Mouse (Mus musculus) left cerebral cortex, postnatal 14 days (tissue): ENCODE measurements around the gene Unc13a. TPM values are rescaled to one million over a fixed set of nuclear protein-coding genes. Genes with fewer than 3 reads are reported as not detected.
"Not testable (repeated sequence)": the region's sequence is repeated elsewhere in the genome, so short reads cannot be mapped to it uniquely, and the experiment has no call there.

Experiments
- DNase-seq, 2 experiments: peaks; one replicate each; pipeline ENCODE4 v3.0.0; 2021 to 2022; ENCODE audit warnings: low spot score in 2 of 2, mixed read lengths in 1 of 2
- intact Hi-C: fragments of 180-260 bp; cut with DNase I; formaldehyde crosslinking; loops from one replicate; pipeline ENCODE4 v1.15.1; 2025
- long read RNA-seq, 2 experiments: library from polyadenylated mRNA; stranded (forward); transcript quantifications; one replicate each; pipeline ENCODE4 v2.0.0; 2021
- total RNA-seq, 2 experiments: library from RNA; stranded (reverse); gene quantifications; 2 replicates each; pipeline ENCODE4 v1.2.3; 2021

Gene Unc13a
- 100 to 1,000 TPM; 299 to 337 TPM for total RNA-seq
- long read RNA-seq, experiment 1, partial matches to known transcripts, result 10 of 58 reads
- long read RNA-seq, experiment 1, other reads (novel, unspliced or antisense), result 48 of 58 reads
- long read RNA-seq, experiment 2, partial matches to known transcripts, result 13 of 69 reads
- long read RNA-seq, experiment 2, other reads (novel, unspliced or antisense), result 56 of 69 reads

DNA sequence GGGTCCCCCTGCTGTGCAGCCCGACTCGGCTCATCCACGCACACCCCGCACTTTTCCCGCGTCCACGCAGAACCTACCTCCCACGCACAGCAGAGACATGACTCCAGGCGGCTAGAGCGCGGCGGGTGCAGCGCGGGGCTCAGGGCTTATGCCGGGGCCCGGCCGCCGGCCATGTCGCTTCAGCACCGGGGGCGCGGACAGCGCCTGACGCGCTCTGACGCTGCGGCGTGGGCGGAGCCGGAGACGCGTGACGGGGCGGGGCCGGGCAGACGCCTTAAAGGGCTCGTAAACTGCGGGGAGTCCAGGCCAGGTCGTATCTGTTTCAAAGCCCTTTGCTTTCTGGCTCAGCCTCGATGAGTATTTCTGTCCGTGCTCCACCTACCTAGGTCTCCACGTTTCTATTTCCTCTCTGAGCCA is at the start of gene Unc13a:
Unc13a (minus strand) TSS at position 209 of the 417 bp plus-strand sequence.
- peak; percentile 92 to 94 for DNase-seq
- intact Hi-C loops, result loop anchor here (5.0 kb wide), 1 partner anchor 51 kb away; no protein-coding TSS in a partner anchor

DNA sequence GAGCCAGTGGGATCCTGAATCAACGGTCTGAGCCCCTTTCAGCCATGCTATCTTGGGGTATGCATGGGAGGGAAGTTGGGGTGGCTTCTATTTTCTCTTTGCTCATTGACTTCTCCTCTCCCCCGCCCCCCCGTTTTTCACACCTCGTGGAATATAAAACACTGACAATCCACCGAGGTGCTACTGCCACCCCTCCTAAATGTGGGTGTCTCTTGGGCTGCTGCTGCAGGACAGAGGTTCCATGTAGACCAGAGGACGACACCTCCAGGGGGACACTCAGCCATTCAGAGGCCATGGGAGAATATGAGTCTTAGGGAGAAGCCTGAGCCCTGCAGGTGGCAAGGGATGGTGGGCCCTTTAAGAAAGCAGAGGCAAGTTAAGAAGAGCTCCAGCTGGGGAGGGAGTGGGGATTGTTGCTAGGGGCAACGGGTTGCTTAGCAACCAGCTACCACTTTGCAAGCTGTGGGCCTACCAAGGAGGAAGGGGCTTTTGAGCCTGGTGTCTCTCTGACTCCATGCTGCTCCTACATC is 48.4 kb upstream of the Unc13a start:
- intact Hi-C loops, result loop anchor here (5.0 kb wide), 1 partner anchor 48 kb away; the partner anchor contains the start of gene Unc13a
- peak; percentile 86 to 94 for DNase-seq

GRCm38 (mm10) chr8:71719218-71719617 is 47.7 kb upstream of the Unc13a start:
- no peak for DNase-seq
- intact Hi-C loops, result no loop called here

- no peak for DNase-seq
- intact Hi-C loops, result no loop called here
Observed at GRCm38 (mm10) chr8:71718252-71718651, 46.7 kb upstream of the Unc13a start.

DNA sequence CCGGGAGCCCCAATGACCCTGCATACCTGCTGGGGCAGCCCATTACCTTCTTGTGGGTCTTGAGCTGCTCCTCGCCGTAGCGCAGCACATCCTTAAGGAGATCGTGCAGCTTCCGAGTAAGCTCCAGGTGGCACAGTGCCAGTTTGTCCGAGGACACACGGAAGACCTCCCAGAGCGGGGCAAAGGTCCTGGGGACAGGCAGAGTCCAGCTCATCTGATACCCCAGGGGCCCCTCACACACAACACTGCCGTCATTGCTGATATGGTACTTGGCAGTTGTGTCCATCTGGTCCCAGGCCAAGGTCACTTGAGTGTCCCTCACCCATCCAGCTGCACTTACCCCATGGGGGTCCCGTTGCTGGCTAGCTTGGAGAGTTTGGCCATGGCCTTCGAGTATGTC is 45.5 kb upstream of the Unc13a start:
- intact Hi-C loops, result no loop called here
- DNase-seq, result no peak

DNA sequence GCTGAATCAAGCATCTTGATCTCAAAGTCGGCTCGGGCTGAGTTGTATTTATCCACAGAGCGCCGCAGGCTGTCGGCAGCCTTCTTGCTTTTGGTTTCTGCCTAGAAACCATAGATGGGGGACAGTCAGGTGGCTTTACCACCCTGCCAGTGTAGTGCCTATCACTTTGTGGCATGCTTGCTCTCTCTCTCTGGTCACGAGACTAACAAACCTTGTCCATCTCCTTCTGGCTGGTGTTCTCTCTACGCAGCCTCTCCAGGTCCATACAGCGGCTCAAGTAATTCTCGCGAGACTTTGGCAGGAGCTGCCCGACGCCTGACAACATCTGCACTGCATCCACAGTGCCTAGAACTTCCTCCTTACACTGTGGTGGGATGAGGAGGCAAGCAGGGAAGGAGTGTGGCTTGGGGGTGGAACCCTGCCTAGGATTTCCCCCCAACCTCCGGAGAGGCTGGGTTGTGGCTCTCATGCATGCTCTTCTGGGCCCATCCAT is 45.0 kb upstream of the Unc13a start:
- intact Hi-C loops, result no loop called here
- DNase-seq, result no peak

GRCm38 (mm10) chr8:71715531-71715930 is 44.0 kb upstream of the Unc13a start:
- intact Hi-C loops, result no loop called here
- no peak for DNase-seq

- no peak for DNase-seq
- intact Hi-C loops, result no loop called here
Observed at GRCm38 (mm10) chr8:71711574-71711973, 40.0 kb upstream of the Unc13a start.

DNA sequence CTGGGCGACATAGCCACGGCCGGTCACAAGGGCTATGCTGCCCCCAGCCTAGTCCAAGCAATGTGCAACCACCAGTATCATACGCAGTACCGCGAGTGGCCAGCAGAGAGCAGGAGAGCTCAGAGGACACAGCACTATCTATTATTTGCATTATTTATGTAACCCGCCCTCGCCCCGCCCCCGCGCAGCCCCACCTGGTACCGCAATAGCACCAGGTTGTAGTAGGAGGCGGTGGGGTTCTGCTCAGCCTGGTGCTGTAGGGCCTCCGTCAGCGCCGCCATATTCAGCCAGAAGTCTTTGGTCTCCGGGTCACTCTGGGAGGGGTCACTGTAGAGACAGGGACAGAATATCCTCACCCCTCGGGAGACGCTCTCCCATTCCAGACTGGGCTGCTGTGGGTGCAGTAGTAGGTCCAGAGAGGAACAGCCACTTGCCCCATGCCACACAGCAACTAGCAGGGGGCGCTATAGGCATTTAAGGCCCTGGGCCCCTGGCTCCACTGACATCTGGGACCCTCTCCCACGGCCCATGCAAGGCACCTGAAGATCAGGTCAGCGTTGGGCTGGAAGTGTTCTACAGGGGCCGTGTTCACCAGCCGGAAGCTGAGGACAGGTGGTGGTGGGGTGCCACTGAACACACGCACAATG is 38.4 kb upstream of the Unc13a start:
- intact Hi-C loops, result no loop called here
- DNase-seq, result peak; percentile 90 to 91

DNA sequence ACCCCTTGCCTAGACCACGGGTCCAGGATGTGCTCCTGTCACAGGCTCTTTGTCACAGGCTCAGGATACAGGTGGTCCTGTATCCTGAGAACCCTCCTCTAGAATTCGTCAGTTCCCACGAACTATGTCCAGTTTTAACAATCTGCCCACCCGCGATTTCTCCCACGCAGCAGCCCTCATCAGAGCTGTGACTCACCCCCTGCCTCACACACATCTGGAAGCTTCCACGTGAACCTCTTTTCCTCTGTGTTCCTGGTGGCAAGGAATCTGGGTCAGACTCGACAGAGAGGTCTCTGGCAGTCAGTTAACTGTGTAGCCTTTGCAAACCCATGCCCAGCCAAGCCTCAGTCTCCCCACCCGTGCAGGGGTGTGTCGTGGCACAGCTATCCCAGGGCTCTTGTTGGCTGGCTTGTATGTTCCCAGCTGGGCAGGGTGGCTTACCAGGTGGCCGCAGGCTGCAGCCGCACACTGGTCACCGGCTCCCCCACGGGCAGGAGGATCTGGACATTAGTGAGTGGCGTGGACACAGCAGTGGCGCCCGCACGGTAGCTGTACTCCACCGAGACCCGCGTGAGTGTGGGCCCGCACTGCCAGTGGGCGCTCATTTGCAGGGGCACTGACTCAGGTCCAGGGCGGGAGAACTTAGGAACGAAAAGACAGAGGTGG is 37.7 kb upstream of the Unc13a start:
- no peak for DNase-seq
- intact Hi-C loops, result no loop called here

GRCm38 (mm10) chr8:71707874-71708273 is 36.3 kb upstream of the Unc13a start:
- intact Hi-C loops, result no loop called here
- peak; percentile 65 to 76 for DNase-seq

- DNase-seq, intact Hi-C loops: not testable (repeated sequence)
Observed at GRCm38 (mm10) chr8:71703400-71703799, 31.8 kb upstream of the Unc13a start.

DNA sequence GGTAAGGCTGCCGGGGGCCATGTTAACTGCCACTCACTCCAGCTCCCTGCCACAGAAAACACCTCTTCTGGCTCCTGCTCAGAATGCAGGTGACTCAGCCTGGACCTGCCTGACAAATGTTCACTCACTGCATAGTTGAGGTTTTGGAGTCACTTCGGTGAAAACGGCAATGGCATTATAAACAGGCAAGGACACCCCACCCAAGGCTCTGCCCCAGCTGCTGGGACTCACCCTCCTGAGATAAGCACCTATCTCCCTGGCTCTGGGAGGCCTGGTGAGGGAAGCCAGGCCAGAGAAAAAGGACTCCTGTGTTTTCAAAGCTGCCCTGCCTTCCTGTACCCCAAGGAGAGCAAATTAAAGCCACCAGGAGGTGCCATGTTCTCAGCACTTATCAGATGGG is 31.4 kb upstream of the Unc13a start:
- intact Hi-C loops, result no loop called here
- DNase-seq, result no peak

DNA sequence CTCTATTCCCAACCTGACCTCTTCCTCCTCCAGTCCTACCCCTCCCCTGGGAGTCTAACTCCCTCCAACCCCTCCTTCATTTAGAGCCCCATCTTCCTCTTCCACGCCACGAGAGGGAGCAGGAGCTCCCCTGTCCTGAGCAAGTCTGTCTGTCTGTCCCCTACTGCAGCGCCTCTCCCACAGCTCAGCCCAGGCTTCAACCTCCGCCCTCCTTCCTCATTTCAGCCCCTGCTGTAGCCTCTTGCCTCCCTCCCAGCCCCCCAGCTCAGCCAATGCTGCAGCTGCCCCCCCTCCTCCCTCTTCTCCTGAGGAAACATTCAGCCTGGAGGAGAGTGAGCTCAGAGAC is 30.5 kb upstream of the Unc13a start:
- intact Hi-C loops, result no loop called here
- DNase-seq, result no peak

- intact Hi-C loops, result no loop called here
Observed at GRCm38 (mm10) chr8:71701414-71702086, 30.0 kb upstream of the Unc13a start, which contains the start of gene B3gnt3. Gene B3gnt3, minus strand, starts transcription at chr8:71701789.

GRCm38 (mm10) chr8:71700493-71701269 is 29.1 kb upstream of the Unc13a start:
- intact Hi-C loops, result no loop called here
- no peak for DNase-seq

More at GRCm38 (mm10) chr8:71701414-71702086, 30.0 kb upstream of the Unc13a start, which contains the start of gene B3gnt3:
- no peak for DNase-seq

DNA sequence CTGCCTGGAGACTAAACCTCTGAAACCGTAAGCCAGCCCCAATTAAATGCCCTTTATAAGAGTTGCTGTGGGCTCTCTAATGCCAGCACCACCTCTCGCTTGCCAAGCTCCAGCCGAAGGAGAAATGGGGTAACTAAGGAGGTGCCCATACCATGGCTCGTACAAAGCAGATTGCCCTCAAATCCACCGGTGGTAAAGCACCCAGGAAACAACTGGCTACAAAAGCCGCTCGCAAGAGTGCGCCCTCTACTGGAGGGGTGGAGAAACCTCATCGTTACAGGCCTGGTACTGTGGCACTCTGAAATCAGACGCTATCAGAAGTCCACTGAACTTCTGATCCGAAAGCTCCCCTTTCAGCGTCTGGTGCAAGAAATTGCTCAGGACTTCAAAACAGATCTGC is 23.9 kb upstream of the Unc13a start:
- intact Hi-C loops, DNase-seq: not testable (repeated sequence)

GRCm38 (mm10) chr8:71693166-71694041 is 21.8 kb upstream of the Unc13a start:
- DNase-seq, result no peak
- intact Hi-C loops, result no loop called here
